Mouse (Mus musculus): Measurements from ENCODE around the gene Fcgr3. TPM values are rescaled to one million over a fixed set of nuclear protein-coding genes. Genes with fewer than 3 reads are reported as not detected.

Gene Fcgr3
- polyA plus RNA-seq, 2 experiments: 14.6 to 24.6 TPM

DNA sequence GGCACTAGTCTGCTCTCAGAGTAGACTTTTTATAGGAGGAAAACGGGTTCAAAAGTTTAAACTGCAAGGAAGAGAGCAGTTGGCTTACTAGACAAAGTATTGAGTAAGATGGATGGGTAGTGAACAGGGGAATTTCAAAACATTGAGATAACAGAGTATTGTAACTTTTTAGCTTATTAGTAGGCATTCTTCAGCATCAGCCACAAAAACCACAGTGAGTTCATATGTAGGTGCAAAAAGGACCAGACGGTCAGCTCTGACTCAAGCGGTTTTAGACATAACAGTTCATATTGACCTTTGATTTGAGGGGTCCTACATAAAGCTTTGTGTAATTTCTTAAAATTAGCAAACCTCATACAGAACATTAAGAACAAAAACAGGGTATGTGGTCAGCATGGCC lies 3.2 kb downstream of the Fcgr3 start:
- H3K27ac ChIP-seq: no peak overlapping the region
- no peaks in the 10 kb centered on the region for H3K9me3 ChIP-seq (ENCODE audit: control insufficient read depth, low read length)
- no peak for TF ChIP-seq CTCF (IDR thresholded peaks at IDR 0.05; ENCODE audit: low read depth)
- TF ChIP-seq EP300 (IDR thresholded peaks at IDR 0.05; ENCODE audit: low read depth): no peak
- H3K9ac ChIP-seq (replicated peaks): no peak overlapping the region
- DNase-seq (ENCODE audit: low read depth in 3 of 3, low spot score in 3 of 3) (no peak), ATAC-seq (ENCODE audit: insufficient read depth) (no peak)
- H3K4me1 ChIP-seq (replicated peaks; ENCODE audit: control insufficient read depth in 2 of 2, insufficient read depth in 2 of 2, low read length in 1 of 2): peaks cover 0 to 9% of the 10 kb centered on the region in 2 experiments; a peak in 3 of 4 replicates
- WGBS (ENCODE audit: insufficient replicate concordance): 75% methylated on average over 3 of the region's 3 CpGs
- H3K27me3 ChIP-seq (ENCODE audit: control insufficient read depth, insufficient read depth, low read length): peaks cover 11% of the 10 kb centered on the region
- no peak overlapping the region for H3K4me2 ChIP-seq (ENCODE audit: low read depth)
- no peaks in the 10 kb centered on the region for H3K36me3 ChIP-seq (replicated peaks; ENCODE audit: control insufficient read depth, insufficient read depth, low read depth)
- H3K4me3 ChIP-seq (ENCODE audit: insufficient read depth in 1 of 2, low read depth in 2 of 2, low read length in 2 of 2): no peak overlapping the region

DNA sequence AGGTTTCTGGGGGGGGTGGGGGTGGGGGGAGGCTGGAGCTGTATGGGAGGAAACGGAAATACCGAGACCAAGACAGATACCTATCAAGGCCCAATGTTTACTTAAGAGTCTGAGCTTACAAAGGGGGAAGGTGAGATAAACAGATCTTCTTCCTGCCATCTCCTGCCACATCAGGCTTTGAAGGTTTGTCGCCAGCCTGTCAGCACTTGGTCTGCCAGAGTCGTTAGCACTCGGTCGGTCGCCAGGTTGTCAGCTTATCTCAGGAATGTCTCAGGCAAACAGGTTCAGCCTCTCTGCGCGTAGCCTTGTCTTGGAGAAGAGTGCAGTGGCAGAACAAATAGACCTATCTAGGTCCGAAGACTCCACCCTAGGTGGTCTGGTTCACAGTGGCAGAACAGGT lies 4.3 kb downstream of the Fcgr3 start:
- ATAC-seq (ENCODE audit: insufficient read depth) (no peak), DNase-seq (ENCODE audit: low read depth in 3 of 3, low spot score in 3 of 3) (no peak)
- no peaks in the 10 kb centered on the region for H3K9me3 ChIP-seq (ENCODE audit: control insufficient read depth, low read length)
- H3K27ac ChIP-seq: no peak overlapping the region
- 4% methylated on average over 10 of the region's 10 CpGs for WGBS (ENCODE audit: insufficient replicate concordance)
- H3K9ac ChIP-seq (replicated peaks): no peak overlapping the region
- no peaks in the 10 kb centered on the region for H3K36me3 ChIP-seq (replicated peaks; ENCODE audit: control insufficient read depth, insufficient read depth, low read depth)
- peak overlapping the region in 1 of 2 experiments; percentile 5; a peak in 2 of 4 replicates for H3K4me3 ChIP-seq (ENCODE audit: insufficient read depth in 1 of 2, low read depth in 2 of 2, low read length in 2 of 2)
- H3K4me1 ChIP-seq (replicated peaks; ENCODE audit: control insufficient read depth in 2 of 2, insufficient read depth in 2 of 2, low read length in 1 of 2): peaks cover 0 to 9% of the 10 kb centered on the region in 2 experiments; a peak in 3 of 4 replicates
- TF ChIP-seq EP300 (IDR thresholded peaks at IDR 0.05; ENCODE audit: low read depth) (no peak), CTCF (IDR thresholded peaks at IDR 0.05; ENCODE audit: low read depth) (no peak)
- H3K4me2 ChIP-seq (ENCODE audit: low read depth): peak overlapping the region; percentile 19
- H3K27me3 ChIP-seq (ENCODE audit: control insufficient read depth, insufficient read depth, low read length): peaks cover 8% of the 10 kb centered on the region

DNA sequence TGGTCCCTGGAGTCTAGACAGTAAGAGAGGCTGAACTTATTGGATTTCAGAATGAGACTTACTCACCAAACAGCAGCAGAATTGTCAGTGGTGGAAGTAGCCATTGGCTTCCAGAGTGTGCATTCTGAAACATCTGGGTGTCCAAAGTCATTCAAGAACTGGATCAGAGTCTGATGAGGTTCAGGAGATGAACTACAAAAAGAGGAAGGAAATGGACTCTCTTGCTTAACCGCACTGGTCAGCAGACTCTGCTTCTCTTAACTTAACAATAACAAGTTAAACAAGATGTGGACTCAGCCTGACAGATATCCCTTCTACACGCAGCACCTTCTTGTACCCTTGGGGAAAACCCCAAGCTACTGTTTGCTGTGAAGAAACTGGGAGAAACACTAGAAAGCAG lies 5.5 kb downstream of the Fcgr3 start:
- ATAC-seq (ENCODE audit: insufficient read depth): no peak
- no peak for DNase-seq (ENCODE audit: low read depth in 3 of 3, low spot score in 3 of 3)
- no peaks in the 10 kb centered on the region for H3K36me3 ChIP-seq (replicated peaks; ENCODE audit: control insufficient read depth, insufficient read depth, low read depth)
- H3K4me2 ChIP-seq (ENCODE audit: low read depth): no peak overlapping the region
- peaks cover 4% of the 10 kb centered on the region for H3K27me3 ChIP-seq (ENCODE audit: control insufficient read depth, insufficient read depth, low read length)
- no peak overlapping the region for H3K27ac ChIP-seq
- no peak for TF ChIP-seq EP300 (IDR thresholded peaks at IDR 0.05; ENCODE audit: low read depth)
- no peak for TF ChIP-seq CTCF (IDR thresholded peaks at IDR 0.05; ENCODE audit: low read depth)
- WGBS (ENCODE audit: insufficient replicate concordance): 11% methylated on average over 2 of the region's 2 CpGs
- no peaks in the 10 kb centered on the region for H3K9me3 ChIP-seq (ENCODE audit: control insufficient read depth, low read length)
- peaks cover 0 to 9% of the 10 kb centered on the region in 2 experiments; a peak in 3 of 4 replicates for H3K4me1 ChIP-seq (replicated peaks; ENCODE audit: control insufficient read depth in 2 of 2, insufficient read depth in 2 of 2, low read length in 1 of 2)
- H3K9ac ChIP-seq (replicated peaks): no peak overlapping the region
- peak overlapping the region; percentile 18; a peak in 2 of 4 replicates for H3K4me3 ChIP-seq (ENCODE audit: insufficient read depth in 1 of 2, low read depth in 2 of 2, low read length in 2 of 2)

DNA sequence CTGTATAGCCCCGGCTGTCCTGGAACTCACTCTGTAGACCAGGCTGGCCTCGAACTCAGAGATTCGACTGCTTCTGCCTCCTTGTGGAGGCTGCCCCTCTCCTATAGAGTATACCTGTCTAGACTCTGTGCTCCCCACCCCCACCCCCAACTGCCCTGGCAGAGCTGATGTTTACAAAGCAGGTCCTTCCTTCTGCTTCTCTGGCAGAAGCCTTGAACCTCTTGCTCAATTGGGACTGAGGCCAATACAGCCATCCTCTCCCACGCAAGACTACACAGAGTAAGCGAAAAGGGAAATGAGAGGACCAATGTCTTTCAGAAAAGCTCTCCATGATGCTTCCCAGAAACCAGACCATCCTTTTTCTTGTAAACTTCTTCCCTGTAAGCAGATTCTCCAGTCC lies 7.5 kb downstream of the Fcgr3 start:
- Histone ChIP-seq H3K9me3 (ENCODE audit: control insufficient read depth, low read length) (no peaks in the 10 kb centered on the region), H3K4me2 (ENCODE audit: low read depth) (no peak overlapping the region)
- 75% methylated on average over 5 of the region's 5 CpGs for WGBS (ENCODE audit: insufficient replicate concordance)

DNA sequence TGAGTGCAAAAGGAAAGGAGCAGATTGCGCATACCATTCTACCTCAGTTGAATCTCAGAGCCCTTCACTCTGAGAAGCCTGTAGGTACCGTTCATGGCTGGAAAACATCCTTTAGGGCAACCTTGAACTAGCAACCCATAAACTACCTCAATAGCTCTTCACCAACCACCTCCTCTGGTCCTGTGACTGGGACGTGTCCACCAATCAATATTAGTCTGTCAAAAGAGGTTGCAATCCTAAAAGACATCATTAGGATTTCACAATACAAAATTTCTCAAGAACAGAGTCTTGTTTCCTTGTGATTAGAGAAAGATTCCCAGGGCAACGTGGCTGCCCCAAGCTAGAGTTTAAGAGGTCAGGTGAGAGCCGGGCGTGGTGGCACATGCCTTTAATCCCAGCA lies 11.4 kb downstream of the Fcgr3 start:
- no peaks in the 10 kb centered on the region for H3K9me3 ChIP-seq (ENCODE audit: control insufficient read depth, low read length)
- H3K27me3 ChIP-seq (ENCODE audit: control insufficient read depth, insufficient read depth, low read length): no peaks in the 10 kb centered on the region
- 70% methylated on average over 6 of the region's 6 CpGs for WGBS (ENCODE audit: insufficient replicate concordance)
- no peak for DNase-seq (ENCODE audit: low read depth in 3 of 3, low spot score in 3 of 3)
- H3K4me3 ChIP-seq (ENCODE audit: insufficient read depth in 1 of 2, low read depth in 2 of 2, low read length in 2 of 2): no peak overlapping the region
- peaks cover 0 to under 1% of the 10 kb centered on the region in 2 experiments; a peak in 1 of 4 replicates for H3K4me1 ChIP-seq (replicated peaks; ENCODE audit: control insufficient read depth in 2 of 2, insufficient read depth in 2 of 2, low read length in 1 of 2)
- no peak overlapping the region for H3K4me2 ChIP-seq (ENCODE audit: low read depth)
- TF ChIP-seq EP300 (IDR thresholded peaks at IDR 0.05; ENCODE audit: low read depth) (no peak), CTCF (IDR thresholded peaks at IDR 0.05; ENCODE audit: low read depth) (no peak)
- ATAC-seq (ENCODE audit: insufficient read depth): no peak
- H3K27ac ChIP-seq: no peak overlapping the region
- H3K9ac ChIP-seq (replicated peaks): no peak overlapping the region
- no peaks in the 10 kb centered on the region for H3K36me3 ChIP-seq (replicated peaks; ENCODE audit: control insufficient read depth, insufficient read depth, low read depth)

More for the DNA sequence above, 7.5 kb downstream of the Fcgr3 start:
- no peak for TF ChIP-seq CTCF (IDR thresholded peaks at IDR 0.05; ENCODE audit: low read depth)
- no peak for TF ChIP-seq EP300 (IDR thresholded peaks at IDR 0.05; ENCODE audit: low read depth)
- H3K36me3 ChIP-seq (replicated peaks; ENCODE audit: control insufficient read depth, insufficient read depth, low read depth): no peaks in the 10 kb centered on the region
- DNase-seq (ENCODE audit: low read depth in 3 of 3, low spot score in 3 of 3): no peak
- no peak for ATAC-seq (ENCODE audit: insufficient read depth)
- no peak overlapping the region for H3K27ac ChIP-seq
- no peak overlapping the region for H3K4me3 ChIP-seq (ENCODE audit: insufficient read depth in 1 of 2, low read depth in 2 of 2, low read length in 2 of 2)
- H3K4me1 ChIP-seq (replicated peaks; ENCODE audit: control insufficient read depth in 2 of 2, insufficient read depth in 2 of 2, low read length in 1 of 2): peaks cover 0 to 9% of the 10 kb centered on the region in 2 experiments; a peak in 2 of 4 replicates
- H3K27me3 ChIP-seq (ENCODE audit: control insufficient read depth, insufficient read depth, low read length): no peaks in the 10 kb centered on the region
- H3K9ac ChIP-seq (replicated peaks): no peak overlapping the region
